9 mouse cellular contexts compared by ENCODE assay signal in genomic region chr1:139340178-139340859, GRCm38 (mm10). TPM values are rescaled to one million over a fixed set of nuclear protein-coding genes. Genes with fewer than 3 reads are reported as not detected.
DNase-seq lines count a peak whose midpoint lies in the region; ATAC-seq and TF ChIP-seq lines count a peak whose summit lies in the region.
"Had no signal": no experiment of that assay in that cellular context is flagged by ENCODE, and none has a peak within 500 bp of the region (broad histone marks: within the 10 kb centered on the region; RNA-seq: fewer than 3 reads in every experiment).

No protein-coding gene starts in this region.

- no peak overlapping the region for H3K4me2 ChIP-seq in heart, postnatal 0 days (ENCODE audit: low read depth, low read length)
- no peak overlapping the region for H3K4me2 ChIP-seq in CH12.LX (ENCODE audit: insufficient read depth, low read depth, poor library complexity, severe bottlenecking)

- DNase-seq in heart, postnatal 0 days (ENCODE audit: low spot score): peak; percentile 76
- DNase-seq in heart, postnatal 4 days: no peak
- DNase-seq in CH12.LX (ENCODE audit: extremely low read depth): peak; percentile 57
- DNase-seq in embryo, embryonic 11 days: peak; percentile 66
- no peak for DNase-seq in ovary, adult 18-20 months (ENCODE audit: low spot score)
- no peak for DNase-seq in frontal cortex, postnatal 14 days (ENCODE audit: low spot score in 2 of 2)
- no peak for DNase-seq in heart, postnatal 36 days

- dilution Hi-C loops in CH12.LX (cut with MboI; ENCODE audit: extremely low pct_ligation_motif_present, extremely low pct_unique_long_range_greater_than_20kb, low sequenced_read_pairs): no loop called here

- ATAC-seq in heart, postnatal 0 days (ENCODE audit: insufficient read depth, low read depth): peak; percentile 62; the same call in 1 of the 2 replicates
- peak; percentile 80; the same call in 1 of the 2 replicates for ATAC-seq in megakaryocyte-erythroid progenitor cell, adult 5-6 weeks (replicated peaks; ENCODE audit: low FRiP score, low TSS enrichment, poor library complexity, severe bottlenecking)

- in situ Hi-C loops in CH12.LX (cut with MboI; ENCODE audit: low pct_ligation_motif_present, low pct_unique_long_range_greater_than_20kb, low sequenced_read_pairs): no loop called here

- peak; percentile 67 for TF ChIP-seq RAD21 in CH12.LX (IDR thresholded peaks at IDR 0.05; ENCODE audit: low read depth, low read length)

- H3K36me3 ChIP-seq in heart, postnatal 0 days (replicated peaks; ENCODE audit: control insufficient read depth, insufficient read depth, low read length): no peaks in the 10 kb centered on the region
- no peaks in the 10 kb centered on the region for H3K36me3 ChIP-seq in CH12.LX (replicated peaks in 1 of 2; ENCODE audit: control insufficient read depth in 1 of 2, insufficient read depth in 1 of 2, low read length in 1 of 2)

- peak; percentile 57 for TF ChIP-seq CTCF in heart, postnatal 0 days (IDR thresholded peaks at IDR 0.05; ENCODE audit: low read depth)
- peak in 1 of 2 experiments; percentile 69; a peak in 3 of 4 replicates for TF ChIP-seq CTCF in CH12.LX (conservative IDR thresholded peaks at IDR 0.05 in 1 of 2, IDR thresholded peaks at IDR 0.05 in 1 of 2; ENCODE audit: low read depth in 2 of 2, low read length in 2 of 2)

- no peaks in the 10 kb centered on the region for H3K9me3 ChIP-seq in heart, postnatal 0 days (replicated peaks; ENCODE audit: control insufficient read depth, low read length)
- no peaks in the 10 kb centered on the region for H3K9me3 ChIP-seq in CH12.LX (replicated peaks; ENCODE audit: low read length)

- no peak overlapping the region for H3K9ac ChIP-seq in heart, postnatal 0 days (replicated peaks; ENCODE audit: low read depth, low read length)
- H3K9ac ChIP-seq in CH12.LX (ENCODE audit: insufficient read depth, low read depth): no peak overlapping the region

- H3K27me3 ChIP-seq in heart, postnatal 0 days (ENCODE audit: control insufficient read depth, insufficient read depth, low read length): no peaks in the 10 kb centered on the region
- H3K27me3 ChIP-seq in CH12.LX (replicated peaks): no peaks in the 10 kb centered on the region

- H3K4me1 ChIP-seq in heart, postnatal 0 days (ENCODE audit: control insufficient read depth, insufficient read depth): no peaks in the 10 kb centered on the region
- peaks cover 8 to 9% of the 10 kb centered on the region in 2 experiments for H3K4me1 ChIP-seq in CH12.LX (ENCODE audit: control insufficient read depth in 1 of 2, insufficient read depth in 2 of 2)

- H3K27ac ChIP-seq in heart, postnatal 0 days (ENCODE audit: low read depth): no peak overlapping the region
- H3K27ac ChIP-seq in CH12.LX (ENCODE audit: insufficient read depth, low read depth): no peak overlapping the region

- no peak overlapping the region for H3K4me3 ChIP-seq in heart, postnatal 0 days (ENCODE audit: low read depth, low read length)
- no peak overlapping the region for H3K4me3 ChIP-seq in CH12.LX (replicated peaks in 1 of 3; ENCODE audit: low read depth in 2 of 3, low read length in 2 of 3, poor library complexity in 1 of 3)

- WGBS in heart, postnatal 0 days: 0% methylated on average over 1 of the region's 2 CpGs

- no peaks in the 10 kb centered on the region for H3K79me2 ChIP-seq in CH12.LX (replicated peaks; ENCODE audit: control insufficient read depth, extremely low read depth, insufficient read depth, poor library complexity, severe bottlenecking)

- intact Hi-C loops in heart, postnatal 36 days (cut with DNase I): no loop called here

- no peak for TF ChIP-seq EP300 in heart, postnatal 0 days (IDR thresholded peaks at IDR 0.05; ENCODE audit: low read depth)
- no peak for TF ChIP-seq EP300 in CH12.LX (IDR thresholded peaks at IDR 0.05; ENCODE audit: low read length)

- no peak for TF ChIP-seq POLR2A in CH12.LX (IDR thresholded peaks at IDR 0.05; ENCODE audit: low read depth, low read length)

TF ChIP-seq in CH12.LX, 34 proteins besides CTCF, POLR2A, EP300 and RAD21:
- peak; percentile 39 for TF ChIP-seq SMC3 (IDR thresholded peaks at IDR 0.05; ENCODE audit: low read depth, low read length)
- no peak for TF ChIP-seq MAFK (IDR thresholded peaks at IDR 0.05; ENCODE audit: insufficient replicate concordance, low read length)

RNA-seq across cellular contexts. Expression of gene Crb1, which starts 36.6 kb away (rescaled TPM):
- 0.38 TPM in 1 of 2 replicates, not detected in the other for total RNA-seq in heart, postnatal 0 days (2014; rRNA removed; ENCODE audit: low replicate concordance)
- 0.12 and 0.16 TPM in 2 replicates for polyA plus RNA-seq in heart, postnatal 0 days (2015; fragmentation: Nextera tagmentation; extraction: Ambion mirVana)
- total RNA-seq in heart, postnatal 4 days (2021): under 1 TPM; 0.07 to 0.12 TPM
- 0.25 and 0.29 TPM in 2 replicates for total RNA-seq in CH12.LX (2012; rRNA removed)
- total RNA-seq in CH12.LX (2014; rRNA removed): 0.12 and 0.16 TPM in 2 replicates
- 0.10 and 0.15 TPM in 2 replicates for polyA plus RNA-seq in CH12.LX (2012; ENCODE audit: insufficient read length, low read depth)
- total RNA-seq in megakaryocyte-erythroid progenitor cell, adult 5-6 weeks (2014; fragmentation: Nextera tagmentation): not detected in 2 replicates
- total RNA-seq in megakaryocyte-erythroid progenitor cell, adult 5-6 weeks (2017): not detected in 2 replicates
- total RNA-seq in heart, postnatal 36 days (2021): under 1 TPM; 0.30 to 0.36 TPM
- polyA plus RNA-seq: gonadal fat pad, adult 2 months had no signal

Comparison
In these comparisons a context has a peak if more than half of its experiments do, and no peak if none do; other contexts are left out.
1. DNase-seq: peak in heart, postnatal 0 days (single experiment), CH12.LX (single experiment) and embryo, embryonic 11 days (single experiment); none in heart, postnatal 4 days (single experiment), ovary, adult 18-20 months (single experiment), frontal cortex, postnatal 14 days (0 of 2) and heart, postnatal 36 days (0 of 2).